Mouse (Mus musculus) right cerebral cortex, postnatal 14 days (tissue): ENCODE data around the gene Plb1.

Experiments
- DNase-seq: peaks from one replicate; pipeline ENCODE4 v3.0.0; 2022

The Plb1 gene

GRCm38 (mm10) chr5:32260751-32261150 is 28.2 kb downstream of the Plb1 start:
- no peak for DNase-seq

GRCm38 (mm10) chr5:32261251-32261650 is 28.7 kb downstream of the Plb1 start:
- DNase-seq: no peak

DNA sequence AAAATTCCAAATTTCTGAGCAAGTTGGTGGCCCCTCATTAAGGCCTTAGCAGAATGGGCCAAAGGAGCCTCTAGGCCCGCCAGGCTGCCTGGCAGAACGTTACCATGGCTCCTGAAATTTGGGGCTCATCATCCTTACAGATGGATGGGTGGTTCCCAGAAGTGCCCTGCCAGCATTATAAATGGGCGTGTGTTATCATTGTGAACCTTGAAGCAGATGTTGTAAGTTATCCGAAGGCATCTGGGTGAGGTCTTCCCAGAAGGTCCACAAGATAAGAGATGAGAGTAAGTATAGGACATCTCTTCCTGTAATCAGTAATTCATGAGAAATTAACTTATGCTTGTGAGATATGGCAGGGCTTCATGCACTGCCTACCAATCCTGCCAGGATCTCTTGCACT is 30.0 kb downstream of the Plb1 start:
- DNase-seq: no peak

GRCm38 (mm10) chr5:32272502-32272901 is 40.0 kb downstream of the Plb1 start:
- DNase-seq: no peak

- DNase-seq: no peak
These were observed 45.6 kb downstream of the Plb1 start for GRCm38 (mm10) chr5:32278000-32278694.

GRCm38 (mm10) chr5:32280066-32280465 is 47.6 kb downstream of the Plb1 start:
- DNase-seq: no peak

DNA sequence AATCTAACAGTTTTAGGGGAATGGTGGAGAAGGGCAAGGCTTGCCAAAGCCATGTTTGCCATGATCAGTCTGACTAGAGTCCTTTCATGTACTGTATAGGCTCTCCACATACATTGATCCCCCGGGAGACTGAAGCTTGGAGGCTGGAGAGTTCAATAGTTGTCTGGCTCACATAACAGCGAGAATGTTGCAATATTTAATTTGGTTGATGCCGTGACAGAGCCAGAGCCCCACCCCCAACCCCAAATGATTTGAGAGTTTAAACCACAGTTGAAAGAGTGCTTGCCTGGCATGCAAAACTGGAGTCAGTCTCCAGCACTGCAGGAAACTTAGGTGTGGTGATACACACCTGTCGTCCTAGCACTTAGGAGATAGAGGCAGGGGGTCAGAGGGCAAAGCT is 49.8 kb downstream of the Plb1 start:
- no peak for DNase-seq

DNA sequence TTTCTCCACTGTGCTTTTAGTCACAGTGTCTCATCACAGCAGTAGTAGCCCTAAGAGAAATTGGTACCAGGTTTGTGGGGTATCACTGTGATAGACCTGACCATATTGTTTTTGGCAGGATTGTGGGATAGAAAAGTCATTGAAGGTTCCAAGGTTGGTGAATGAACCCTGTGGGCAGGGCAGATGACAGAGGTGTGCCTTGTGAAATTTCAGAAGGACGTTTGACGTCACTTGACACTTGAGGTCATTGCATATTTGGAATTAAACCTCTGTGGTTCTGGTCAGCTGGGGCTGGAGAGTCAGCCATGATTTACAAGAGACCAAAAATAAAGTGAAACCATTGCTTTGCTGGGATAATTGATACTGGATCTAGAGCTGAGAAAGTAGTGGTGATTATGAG is 50.9 kb downstream of the Plb1 start:
- DNase-seq: no peak

DNA sequence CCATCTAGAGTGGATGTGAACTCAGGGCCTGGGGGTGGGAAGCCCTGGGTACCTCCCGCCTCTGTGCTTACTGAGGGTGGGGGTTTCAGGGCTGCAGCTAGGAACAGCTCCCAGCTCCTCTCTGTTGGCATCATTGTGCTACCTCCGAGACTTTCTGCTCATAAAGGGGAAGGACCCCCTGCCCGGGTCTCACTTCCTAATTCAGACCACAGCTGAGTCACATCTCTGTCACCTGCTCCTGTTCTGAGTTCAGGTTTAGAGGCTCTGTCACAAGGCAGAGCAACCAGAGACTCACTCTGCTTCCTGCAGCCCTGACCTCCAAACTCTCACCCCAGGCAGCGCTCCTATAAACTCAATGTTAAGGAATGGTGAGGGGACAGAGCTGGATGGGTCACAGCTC is 53.8 kb downstream of the Plb1 start:
- no peak for DNase-seq

DNA sequence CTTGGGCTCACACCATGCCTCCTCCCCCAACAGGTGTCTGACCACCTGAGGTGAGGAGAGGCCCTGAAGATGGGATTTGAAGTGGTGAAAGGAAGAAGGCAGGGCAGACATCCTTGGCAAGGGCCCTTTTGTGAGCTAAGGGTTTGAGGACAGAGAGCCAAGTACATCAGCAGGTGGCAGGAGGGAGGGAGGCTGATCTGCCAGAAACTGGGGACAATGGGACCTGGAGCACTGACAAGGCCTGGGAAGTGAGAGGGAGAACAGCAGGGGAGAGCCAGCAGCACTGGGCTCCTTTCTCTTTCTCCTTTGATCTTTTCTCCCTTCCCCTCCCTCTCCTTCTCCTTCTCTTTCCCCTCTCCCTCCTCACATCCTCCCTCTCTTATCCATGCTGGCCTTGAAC is 55.5 kb downstream of the Plb1 start:
- DNase-seq: no peak

GRCm38 (mm10) chr5:32291316-32291715 is 58.8 kb downstream of the Plb1 start:
- DNase-seq: no peak

GRCm38 (mm10) chr5:32302991-32303921 is 70.7 kb downstream of the Plb1 start:
- peak; percentile 67 for DNase-seq

- no peak for DNase-seq
These were observed 74.6 kb downstream of the Plb1 start for GRCm38 (mm10) chr5:32307106-32307505.

GRCm38 (mm10) chr5:32308647-32309046 is 76.1 kb downstream of the Plb1 start:
- DNase-seq: no peak

GRCm38 (mm10) chr5:32309714-32310113 is 77.2 kb downstream of the Plb1 start:
- no peak for DNase-seq

- DNase-seq: no peak
These were observed 78.3 kb downstream of the Plb1 start for GRCm38 (mm10) chr5:32310802-32311201.

DNA sequence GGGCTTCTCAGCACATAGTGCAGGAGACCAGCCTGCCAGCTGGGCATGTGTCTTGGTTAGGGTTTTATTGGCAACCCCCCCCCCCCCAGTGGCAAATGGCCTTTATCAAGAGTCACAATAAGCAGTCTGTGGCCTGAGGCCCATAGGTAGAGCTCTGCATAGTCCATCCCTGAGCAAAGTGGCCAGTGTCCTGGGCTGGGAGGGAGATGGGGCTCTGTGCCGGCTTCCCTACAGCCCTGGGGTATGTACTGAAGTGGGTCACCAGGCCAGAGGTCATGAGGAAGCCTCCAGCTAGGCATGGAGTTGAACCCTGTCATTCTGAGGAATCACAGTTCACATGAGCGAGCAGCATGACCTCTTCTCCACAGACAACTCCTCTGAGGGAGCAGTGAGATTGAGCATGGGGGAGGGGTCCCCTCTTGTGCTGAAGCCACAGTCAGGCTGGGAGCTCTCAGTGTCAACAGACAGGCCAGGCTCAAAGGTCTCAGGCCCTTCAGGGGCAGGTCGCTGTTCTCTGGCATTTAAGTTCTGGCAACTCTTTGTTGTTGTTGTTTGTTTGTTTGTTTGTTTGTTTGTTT is 79.2 kb downstream of the Plb1 start:
- no peak for DNase-seq

GRCm38 (mm10) chr5:32313671-32314070 is 81.2 kb downstream of the Plb1 start:
- no peak for DNase-seq

GRCm38 (mm10) chr5:32314731-32315130 is 82.2 kb downstream of the Plb1 start:
- DNase-seq: peak; percentile 33

- DNase-seq: peak; percentile 41
These were observed 89.8 kb downstream of the Plb1 start for GRCm38 (mm10) chr5:32322146-32322811.

DNA sequence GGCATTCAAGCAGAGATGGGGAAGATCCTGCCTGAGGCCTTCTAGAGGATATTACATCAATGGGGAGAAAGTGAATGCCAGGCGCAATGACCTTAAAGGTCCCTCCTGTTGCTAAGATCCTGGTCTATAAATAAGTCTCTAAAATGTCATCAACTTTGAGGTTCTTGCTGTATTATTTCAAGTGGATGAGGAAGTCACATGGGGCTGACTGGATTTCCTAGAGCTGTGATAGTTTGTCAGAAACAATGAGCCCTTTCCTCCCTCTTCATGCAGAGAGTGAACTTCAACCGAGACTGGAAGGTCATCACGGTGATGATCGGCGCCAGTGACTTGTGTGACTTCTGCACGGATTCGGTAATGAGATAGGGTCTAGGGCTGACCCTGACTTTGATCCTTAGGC is 95.6 kb downstream of the Plb1 start:
- no peak for DNase-seq

DNA sequence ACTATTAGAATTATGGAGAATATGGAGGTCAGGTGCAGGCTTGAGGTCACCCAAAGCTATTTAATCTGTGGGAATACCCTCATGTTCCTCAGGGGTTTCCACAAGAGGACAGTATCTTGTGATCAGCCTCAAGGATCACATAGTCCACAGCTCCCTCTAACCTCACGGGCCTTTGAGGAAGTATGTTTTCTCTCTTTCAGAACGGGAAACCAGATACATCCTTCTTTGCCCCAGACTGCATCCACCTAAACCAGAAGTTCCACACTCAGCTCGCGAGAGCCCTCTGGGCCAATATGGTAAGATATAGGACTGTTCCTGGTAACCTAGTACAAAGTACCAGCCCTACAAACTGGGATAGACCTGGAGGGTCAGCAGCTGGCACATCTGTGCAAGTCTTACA is 100.1 kb downstream of the Plb1 start:
- DNase-seq: no peak

DNA sequence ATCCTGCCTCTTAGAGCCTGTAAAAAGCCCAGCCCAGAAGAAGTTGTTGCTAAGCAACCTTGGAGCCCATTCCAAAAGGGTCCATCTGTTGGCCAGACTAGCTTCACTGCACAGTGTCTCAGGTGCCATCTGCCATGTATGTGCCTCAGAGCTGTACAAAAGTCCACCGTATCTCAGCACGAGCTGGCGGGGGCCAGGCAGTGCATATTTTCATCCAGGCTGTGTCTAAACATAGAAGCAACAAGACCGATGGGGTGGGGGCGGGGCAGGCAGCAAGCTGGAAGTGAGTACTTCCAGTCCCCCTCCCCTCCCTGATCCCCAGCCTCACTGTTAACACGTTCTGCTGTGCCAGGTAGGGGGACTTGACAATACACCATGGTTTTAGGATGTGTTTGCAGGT is 102.7 kb downstream of the Plb1 start:
- peak; percentile 79 for DNase-seq
